Mouse (Mus musculus): ENCODE results near the gene Sash1.

Gene Sash1

GRCm38 (mm10) chr10:8851625-8852024 is 34.2 kb downstream of the Sash1 start:
- no peak for DNase-seq (ENCODE audit: low read depth)

DNA sequence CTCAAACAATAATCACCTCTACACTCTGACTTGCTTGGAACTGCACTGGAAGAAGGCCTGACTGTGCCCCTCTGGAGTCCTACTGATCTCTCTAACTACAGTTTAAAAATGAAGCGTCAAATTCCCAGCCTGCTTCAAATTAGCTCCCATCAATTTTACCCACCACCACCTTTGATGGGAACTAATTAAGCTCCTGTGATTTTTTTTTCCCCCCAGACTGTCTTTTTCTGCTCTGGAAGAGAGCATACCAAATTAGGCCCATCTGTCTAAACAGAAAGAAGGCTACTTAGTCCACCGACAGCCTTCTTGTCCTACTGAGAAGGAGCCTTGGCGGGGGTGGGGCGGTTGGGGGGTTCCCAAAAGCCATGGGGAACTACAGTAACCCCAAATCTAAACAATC is 37.9 kb downstream of the Sash1 start:
- DNase-seq (ENCODE audit: low read depth) = no peak

- DNase-seq (ENCODE audit: low read depth) = peak; percentile 8
Observed at GRCm38 (mm10) chr10:8846258-8846657, 39.6 kb downstream of the Sash1 start.

- no peak for DNase-seq (ENCODE audit: low read depth)
Observed at GRCm38 (mm10) chr10:8845230-8845770, 40.6 kb downstream of the Sash1 start.

- no peak for DNase-seq (ENCODE audit: low read depth)
Observed at GRCm38 (mm10) chr10:8839956-8840355, 45.9 kb downstream of the Sash1 start.

DNA sequence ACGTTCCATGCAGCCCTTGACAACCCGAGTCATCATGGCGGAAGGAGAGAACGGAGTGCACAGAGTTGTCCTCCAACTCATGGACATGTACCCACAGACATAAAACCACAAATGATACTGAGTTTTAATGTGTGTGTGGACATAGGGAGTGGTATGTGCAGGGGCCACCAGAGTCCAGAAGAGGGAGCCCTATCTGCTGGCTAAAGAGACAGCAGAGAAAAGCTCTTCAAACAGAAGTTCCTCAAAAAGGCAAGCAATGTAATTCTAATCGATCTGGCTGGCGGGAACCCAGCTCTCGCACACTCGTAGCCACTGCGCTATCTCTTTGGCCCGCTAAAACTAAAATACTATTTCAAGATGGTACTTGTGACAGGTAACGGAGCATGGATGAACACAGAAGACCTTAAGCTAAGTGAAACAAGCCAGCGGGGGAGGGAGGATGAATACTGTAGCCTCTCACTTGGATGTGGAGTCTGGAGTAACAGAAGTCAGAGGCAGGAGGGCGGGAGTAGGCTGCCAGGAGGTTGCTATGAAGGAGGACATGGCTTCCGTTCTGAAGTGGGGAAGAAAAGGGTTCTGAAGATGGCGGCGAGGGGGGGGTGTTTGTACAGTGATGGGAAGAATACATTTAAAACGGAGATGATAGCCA is 51.9 kb downstream of the Sash1 start:
- peak; percentile 28 for DNase-seq (ENCODE audit: low read depth)

GRCm38 (mm10) chr10:8826303-8826702 is 59.6 kb downstream of the Sash1 start:
- DNase-seq (ENCODE audit: low read depth) = no peak

GRCm38 (mm10) chr10:8825874-8826273 is 60.0 kb downstream of the Sash1 start:
- DNase-seq (ENCODE audit: low read depth) = no peak

GRCm38 (mm10) chr10:8818066-8818465 is 67.8 kb downstream of the Sash1 start:
- no peak for DNase-seq (ENCODE audit: low read depth)

- DNase-seq (ENCODE audit: low read depth) = no peak
Observed at GRCm38 (mm10) chr10:8813984-8814578, 71.8 kb downstream of the Sash1 start.

DNA sequence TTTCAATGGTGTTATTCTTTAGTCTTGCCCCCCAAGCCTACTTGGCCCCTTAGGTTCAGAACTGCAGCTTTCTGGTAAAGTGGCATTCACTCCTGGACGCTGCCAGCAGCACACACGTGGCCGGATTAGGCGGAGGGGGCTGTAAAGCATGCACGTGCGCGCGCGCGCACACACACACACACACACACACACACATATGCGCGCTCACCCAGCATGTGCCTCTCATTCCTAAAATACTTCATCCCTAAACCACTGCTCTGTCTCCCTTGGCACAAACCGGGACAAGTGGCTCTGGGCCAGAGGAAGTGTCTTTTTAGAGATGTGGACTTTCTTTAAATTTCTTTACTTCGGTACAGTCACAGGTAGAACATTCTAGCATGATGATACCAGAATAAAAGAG is 72.6 kb downstream of the Sash1 start:
- peak; percentile 20 for DNase-seq (ENCODE audit: low read depth)

DNA sequence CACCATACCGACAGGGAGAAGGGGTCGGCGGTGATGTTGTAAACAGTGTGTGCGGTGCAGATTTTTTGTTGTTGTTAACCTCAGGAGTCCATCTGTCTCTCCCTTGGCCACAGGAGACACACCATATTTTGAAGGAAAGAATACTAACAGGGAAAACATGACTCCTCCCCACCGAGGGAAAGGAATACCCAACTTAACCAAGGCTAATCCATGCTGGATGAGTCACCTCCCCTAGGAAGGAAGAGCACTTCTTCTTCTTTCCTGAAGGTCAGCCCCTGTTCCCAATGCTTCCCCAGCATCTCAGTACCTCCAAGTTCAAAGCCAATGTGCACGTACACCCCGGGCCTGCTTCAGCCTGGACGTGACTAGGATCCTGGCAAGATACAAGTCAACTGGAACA is 73.1 kb downstream of the Sash1 start:
- peak; percentile 30 for DNase-seq (ENCODE audit: low read depth)

GRCm38 (mm10) chr10:8811261-8812039 is 74.4 kb downstream of the Sash1 start:
- DNase-seq (ENCODE audit: low read depth) = peak; percentile 66

- DNase-seq (ENCODE audit: low read depth) = no peak
Observed at GRCm38 (mm10) chr10:8810496-8810895, 75.4 kb downstream of the Sash1 start.

DNA sequence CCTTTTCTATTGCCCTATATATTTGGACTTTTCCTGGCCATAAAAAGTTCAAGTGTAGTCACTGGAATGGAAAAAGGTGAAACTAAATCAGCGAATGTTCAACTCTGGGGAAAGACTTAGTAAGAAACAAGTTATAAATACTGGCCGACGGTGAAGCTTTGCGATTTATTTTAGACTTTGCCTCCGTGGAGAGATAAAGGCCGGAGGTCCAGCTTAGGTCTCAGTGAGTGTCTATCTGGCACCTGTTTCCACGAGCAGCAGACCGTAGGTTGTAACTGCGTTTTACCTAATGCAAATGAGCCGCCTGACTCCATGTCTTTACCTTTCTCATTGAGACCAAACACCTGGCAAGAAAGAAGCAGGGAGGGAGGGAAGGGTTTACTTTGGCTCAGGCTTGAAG is 77.5 kb downstream of the Sash1 start:
- no peak for DNase-seq (ENCODE audit: low read depth)

DNA sequence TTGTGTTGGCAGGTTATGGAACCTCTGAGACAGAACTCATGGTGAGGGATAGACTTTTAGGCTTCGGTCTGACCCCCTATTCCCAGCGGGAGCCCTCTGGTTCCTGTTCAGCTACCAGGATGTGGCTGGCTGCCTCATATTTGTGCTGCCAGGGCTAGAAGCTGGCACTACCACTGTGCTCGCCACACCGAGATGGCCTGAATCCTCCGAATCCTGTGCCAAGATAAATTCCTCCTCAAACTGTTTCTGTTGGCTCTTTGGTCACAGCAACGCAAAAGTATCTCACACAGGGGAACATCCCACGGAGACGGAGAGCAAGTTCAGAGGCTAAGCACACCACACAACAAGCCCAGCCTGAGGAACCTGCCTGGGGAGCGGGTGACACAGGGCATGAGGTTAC is 78.3 kb downstream of the Sash1 start:
- no peak for DNase-seq (ENCODE audit: low read depth)

- no peak for DNase-seq (ENCODE audit: low read depth)
Observed at GRCm38 (mm10) chr10:8805402-8805801, 80.5 kb downstream of the Sash1 start.

- DNase-seq (ENCODE audit: low read depth) = no peak
Observed at GRCm38 (mm10) chr10:8804292-8804691, 81.6 kb downstream of the Sash1 start.

- no peak for DNase-seq (ENCODE audit: low read depth)
Observed at GRCm38 (mm10) chr10:8801719-8802347, 84.0 kb downstream of the Sash1 start.

- no peak for DNase-seq (ENCODE audit: low read depth)
Observed at GRCm38 (mm10) chr10:8801139-8801613, 84.7 kb downstream of the Sash1 start.

DNA sequence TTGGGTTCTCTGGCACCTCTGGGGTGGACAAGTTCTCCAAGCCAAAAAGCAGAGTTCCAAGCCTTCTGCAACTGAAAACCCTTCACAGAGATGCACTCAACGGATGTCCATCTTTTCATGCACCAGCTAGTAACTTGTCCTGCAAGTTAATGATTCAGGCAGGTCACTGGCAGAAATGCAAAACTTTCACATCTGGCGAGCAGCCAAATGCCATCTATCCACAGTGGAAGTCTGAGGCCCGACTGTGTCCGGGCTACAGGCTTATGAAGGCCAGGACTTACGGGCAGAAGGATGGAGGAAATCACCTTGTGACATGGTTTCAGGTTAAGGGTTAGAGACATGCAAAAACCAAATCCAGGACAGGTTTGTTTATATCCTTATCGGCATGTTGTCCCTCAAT is 88.0 kb downstream of the Sash1 start:
- DNase-seq (ENCODE audit: low read depth) = no peak

GRCm38 (mm10) chr10:8795336-8795735 is 90.5 kb downstream of the Sash1 start:
- DNase-seq (ENCODE audit: low read depth) = peak; percentile 89

Measured in NIH3T3 (cell line).